Mouse (Mus musculus) right cerebral cortex, postnatal 14 days (tissue): ENCODE data around the gene Nfib.

ENCODE experiments used
- DNase-seq: peaks from one replicate; pipeline ENCODE4 v3.0.0; 2022

The Nfib gene

GRCm38 (mm10) chr4:82333413-82333812 is 372.1 kb downstream of the Nfib start:
- DNase-seq: no peak

GRCm38 (mm10) chr4:82330095-82330494 is 375.5 kb downstream of the Nfib start:
- no peak for DNase-seq

- no peak for DNase-seq
These were observed 379.4 kb downstream of the Nfib start for GRCm38 (mm10) chr4:82326140-82326529.

GRCm38 (mm10) chr4:82325409-82326139 is 380.0 kb downstream of the Nfib start:
- no peak for DNase-seq

GRCm38 (mm10) chr4:82324977-82325376 is 380.6 kb downstream of the Nfib start:
- DNase-seq: no peak

GRCm38 (mm10) chr4:82321008-82321407 is 384.5 kb downstream of the Nfib start:
- no peak for DNase-seq

- no peak for DNase-seq
These were observed 386.2 kb downstream of the Nfib start for GRCm38 (mm10) chr4:82319388-82319787.

- no peak for DNase-seq
These were observed 389.4 kb downstream of the Nfib start for GRCm38 (mm10) chr4:82316168-82316567.

GRCm38 (mm10) chr4:82315710-82316109 is 389.8 kb downstream of the Nfib start:
- no peak for DNase-seq

GRCm38 (mm10) chr4:82310924-82311734 is 394.4 kb downstream of the Nfib start:
- DNase-seq: no peak

- DNase-seq: no peak
These were observed 399.5 kb downstream of the Nfib start for GRCm38 (mm10) chr4:82306045-82306444.

GRCm38 (mm10) chr4:82304148-82304871 is 401.2 kb downstream of the Nfib start:
- DNase-seq: no peak

- DNase-seq: no peak
These were observed 402.1 kb downstream of the Nfib start for GRCm38 (mm10) chr4:82303362-82303900.

- DNase-seq: no peak
These were observed 402.6 kb downstream of the Nfib start for GRCm38 (mm10) chr4:82302901-82303300.

GRCm38 (mm10) chr4:82298606-82299005 is 406.9 kb downstream of the Nfib start:
- no peak for DNase-seq

- no peak for DNase-seq
These were observed 408.0 kb downstream of the Nfib start for GRCm38 (mm10) chr4:82297562-82297961.

- no peak for DNase-seq
These were observed 411.5 kb downstream of the Nfib start for GRCm38 (mm10) chr4:82294066-82294465.

- no peak for DNase-seq
These were observed 414.2 kb downstream of the Nfib start for GRCm38 (mm10) chr4:82291174-82291847.

- no peak for DNase-seq
These were observed 414.9 kb downstream of the Nfib start for GRCm38 (mm10) chr4:82290623-82291022.

GRCm38 (mm10) chr4:82289596-82289995 is 416.0 kb downstream of the Nfib start:
- DNase-seq: no peak

- no peak for DNase-seq
These were observed 417.4 kb downstream of the Nfib start for GRCm38 (mm10) chr4:82288138-82288537.

- DNase-seq: no peak
These were observed 418.1 kb downstream of the Nfib start for GRCm38 (mm10) chr4:82287454-82287853.

GRCm38 (mm10) chr4:82286931-82287330 is 418.6 kb downstream of the Nfib start:
- no peak for DNase-seq
